Mouse (Mus musculus) CH12.LX (cell line): ENCODE results near the gene Saa4. TPM values are rescaled to one million over a fixed set of nuclear protein-coding genes. Genes with fewer than 3 reads are reported as not detected.

Experiments used
- DNase-seq: peaks from one replicate; pipeline ENCODE4 v3.0.0-alpha.2; 2013; ENCODE audit errors: extremely low read depth
- H3K27ac ChIP-seq: 2 replicates; pipeline ENCODE4 v1.5.1; 2012; ENCODE audit warnings: low read depth, mild to moderate bottlenecking, control low read depth, moderate library complexity; ENCODE audit not compliant: insufficient read depth
- H3K27me3 ChIP-seq: replicated peaks from 2 replicates; pipeline ENCODE3; 2012; ENCODE audit warnings: inconsistent platforms
- H3K36me3 ChIP-seq, 2 experiments: replicated peaks in 1 of 2; 2 replicates each; pipeline versions ENCODE3 to v1.6.1; 2012; ENCODE audit warnings: inconsistent platforms in 1 of 2, low read length in 1 of 2, mild to moderate bottlenecking in 1 of 2, mixed read lengths in 1 of 2, moderate library complexity in 1 of 2; ENCODE audit not compliant: control insufficient read depth in 1 of 2, insufficient read depth in 1 of 2
- H3K4me1 ChIP-seq, 2 experiments: 2 replicates each; pipeline ENCODE4 v1.6.1; 2012; ENCODE audit warnings: inconsistent platforms in 1 of 2, moderate library complexity in 1 of 2; ENCODE audit not compliant: insufficient read depth in 2 of 2, control insufficient read depth in 1 of 2
- H3K4me2 ChIP-seq: 2 replicates; pipeline ENCODE4 v1.6.1; 2012; ENCODE audit warnings: low read depth, mild to moderate bottlenecking, control low read depth; ENCODE audit not compliant: poor library complexity, insufficient read depth, severe bottlenecking
- H3K4me3 ChIP-seq, 3 experiments: fragments of 150-350 bp in 1 of 3; sonication (generic) in 1 of 3; replicated peaks in 1 of 3; 2 replicates each; pipeline versions ENCODE3 to v1.5.1; 2011 to 2012; ENCODE audit warnings: low read depth in 2 of 3, low read length in 2 of 3, mild to moderate bottlenecking in 2 of 3, moderate library complexity in 2 of 3, control low read depth in 1 of 3, improper control_type of control experiment in 1 of 3, inconsistent platforms in 1 of 3, mixed read lengths in 1 of 3; ENCODE audit not compliant: poor library complexity in 1 of 3
- H3K79me2 ChIP-seq: replicated peaks from 2 replicates; pipeline ENCODE4 v1.6.1; 2012; ENCODE audit warnings: mild to moderate bottlenecking, moderate library complexity; ENCODE audit not compliant: control insufficient read depth, poor library complexity, insufficient read depth, severe bottlenecking; ENCODE audit errors: extremely low read depth
- H3K9ac ChIP-seq: 2 replicates; pipeline ENCODE4 v1.6.1; 2012; ENCODE audit warnings: low read depth, mild to moderate bottlenecking, control low read depth, moderate library complexity; ENCODE audit not compliant: insufficient read depth
- H3K9me3 ChIP-seq: replicated peaks from 2 replicates; pipeline ENCODE3; 2012; ENCODE audit warnings: low read length, inconsistent platforms, mixed read lengths
- CHD1 ChIP-seq: IDR thresholded peaks from 2 replicates; pipeline ENCODE4 v1.6.1; 2012; ENCODE audit warnings: low read depth, low read length, improper control_type of control experiment, inconsistent platforms
- EP300 ChIP-seq: IDR thresholded peaks from 2 replicates; pipeline ENCODE4 v1.6.1; 2011; ENCODE audit warnings: low read length, improper control_type of control experiment
- ETS1 ChIP-seq: conservative IDR thresholded peaks from 2 replicates; pipeline ENCODE4 v1.6.1; 2012; ENCODE audit warnings: low read depth, mild to moderate bottlenecking, inconsistent platforms, low read length, improper control_type of control experiment, moderate library complexity
- IRF4 ChIP-seq: IDR thresholded peaks from 2 replicates; pipeline ENCODE4 v1.6.1; 2014; ENCODE audit warnings: low read depth, mild to moderate bottlenecking, inconsistent platforms, low read length, improper control_type of control experiment
- JUND ChIP-seq: conservative IDR thresholded peaks from 2 replicates; pipeline ENCODE4 v1.6.1; 2011; ENCODE audit warnings: low read depth, low read length, improper control_type of control experiment
- KAT2A ChIP-seq: IDR thresholded peaks from 2 replicates; pipeline ENCODE4 v1.6.1; 2012; ENCODE audit warnings: low read length, improper control_type of control experiment, inconsistent platforms; ENCODE audit not compliant: insufficient replicate concordance
- MYC ChIP-seq: IDR thresholded peaks from 2 replicates; pipeline ENCODE4 v1.6.1; 2011; ENCODE audit warnings: low read depth, mild to moderate bottlenecking, improper control_type of control experiment, low read length
- POLR2A ChIP-seq: IDR thresholded peaks from 2 replicates; pipeline ENCODE4 v1.6.1; 2011; ENCODE audit warnings: low read depth, mild to moderate bottlenecking, improper control_type of control experiment, low read length
- RCOR1 ChIP-seq: conservative IDR thresholded peaks from 2 replicates; pipeline ENCODE4 v1.6.1; 2012; ENCODE audit warnings: low read depth, mild to moderate bottlenecking, inconsistent platforms, low read length, improper control_type of control experiment
- SIN3A ChIP-seq: IDR thresholded peaks from 2 replicates; pipeline ENCODE4 v1.6.1; 2012; ENCODE audit warnings: low read length, improper control_type of control experiment, inconsistent platforms
- SMC3 ChIP-seq: IDR thresholded peaks from 2 replicates; pipeline ENCODE4 v1.6.1; 2011; ENCODE audit warnings: low read depth, low read length, improper control_type of control experiment
- TBP ChIP-seq: conservative IDR thresholded peaks from 2 replicates; pipeline ENCODE4 v1.6.1; 2011; ENCODE audit warnings: low read depth, low read length, improper control_type of control experiment
- UBTF ChIP-seq: IDR thresholded peaks from 2 replicates; pipeline ENCODE4 v1.6.1; 2012; ENCODE audit warnings: low read depth, mild to moderate bottlenecking, inconsistent platforms, low read length, improper control_type of control experiment, moderate library complexity
- USF1 ChIP-seq: IDR thresholded peaks from 2 replicates; pipeline ENCODE4 v1.6.1; 2014; ENCODE audit warnings: low read depth, mild to moderate bottlenecking, inconsistent platforms, low read length, improper control_type of control experiment
- USF2 ChIP-seq: conservative IDR thresholded peaks from 2 replicates; pipeline ENCODE4 v1.6.1; 2011; ENCODE audit warnings: low read depth, low read length, improper control_type of control experiment
- ZC3H11A ChIP-seq: IDR thresholded peaks from 2 replicates; pipeline ENCODE4 v1.6.1; 2012; ENCODE audit warnings: low read depth, mild to moderate bottlenecking, inconsistent platforms, low read length, improper control_type of control experiment
- ZKSCAN1 ChIP-seq: IDR thresholded peaks from 2 replicates; pipeline ENCODE4 v1.6.1; 2012; ENCODE audit warnings: low read depth, inconsistent platforms, low read length, improper control_type of control experiment, borderline replicate concordance
- ZMIZ1 ChIP-seq: IDR thresholded peaks from 2 replicates; pipeline ENCODE4 v1.6.1; 2012; ENCODE audit warnings: low read depth, mild to moderate bottlenecking, inconsistent platforms, low read length, improper control_type of control experiment
- ZNF384 ChIP-seq: IDR thresholded peaks from 2 replicates; pipeline ENCODE4 v1.6.1; 2012; ENCODE audit warnings: low read depth, low read length, improper control_type of control experiment, inconsistent platforms
- dilution Hi-C: fragments of 300-500 bp; cut with MboI; formaldehyde crosslinking; loops from 2 replicates; pipeline ENCODE4 v1.14.3; 2020; ENCODE audit warnings: low sequenced_read_pairs; ENCODE audit not compliant: extremely low pct_unique_long_range_greater_than_20kb, extremely low pct_ligation_motif_present
- in situ Hi-C: fragments of 300-500 bp; cut with MboI; formaldehyde crosslinking; loops from 3 replicates; pipeline ENCODE4 v1.14.3; 2019; ENCODE audit warnings: low sequenced_read_pairs, low pct_ligation_motif_present, low pct_unique_long_range_greater_than_20kb, mixed read lengths
- polyA plus RNA-seq: library from polyadenylated mRNA; unstranded; fragments of >175 nt; gene quantifications from 2 replicates; pipeline ENCODE4 v1.2.1, GENCODE M21; 2012; ENCODE audit warnings: low read depth; ENCODE audit not compliant: insufficient read length
- total RNA-seq, 2 experiments: library from RNA; depleted of rRNA; stranded (reverse); fragments of 300-350 nt in 1 of 2; fragments of >200 nt in 1 of 2; gene quantifications; 2 replicates each; pipeline ENCODE4 v1.2.3; 2012 to 2014

The Saa4 gene
- total and polyA plus RNA-seq, 3 experiments: not detected

DNA sequence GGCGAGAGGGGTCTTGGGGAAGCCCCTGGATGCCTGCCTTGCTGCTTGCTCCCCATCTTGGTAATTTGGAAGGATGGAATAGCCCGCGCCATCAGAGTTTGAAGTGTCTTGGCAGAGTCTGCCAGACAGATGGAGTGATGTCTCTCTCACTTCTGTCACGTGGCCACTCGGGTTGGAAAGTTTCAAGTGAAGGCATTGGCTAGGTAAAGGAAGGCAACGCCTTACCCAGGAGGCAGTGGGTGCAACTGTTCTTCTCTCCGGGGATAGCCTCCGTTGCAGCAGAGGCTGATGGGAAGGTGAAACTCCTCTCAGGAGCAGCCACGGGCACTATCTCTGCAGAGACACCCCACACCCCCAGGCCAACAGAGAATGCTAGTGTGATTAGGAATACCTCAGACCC, 11.9 kb downstream of the Saa4 start (continued):
- TF ChIP-seq TBP (peak; percentile 65), KAT2A (0 out of 2 replicates have a peak, but pooled peaks have one; percentile 35), SMC3 (no peak), JUND (no peak), MYC (peak; percentile 72; the same call in 1 of the 2 replicates), SIN3A (0 out of 2 replicates have a peak, but pooled peaks have one; percentile 45), ZMIZ1 (0 out of 2 replicates have a peak, but pooled peaks have one; percentile 25), IRF4 (peak; percentile 48; the same call in 1 of the 2 replicates), POLR2A (peak; percentile 77), UBTF (no peak), RCOR1 (no peak)

DNA sequence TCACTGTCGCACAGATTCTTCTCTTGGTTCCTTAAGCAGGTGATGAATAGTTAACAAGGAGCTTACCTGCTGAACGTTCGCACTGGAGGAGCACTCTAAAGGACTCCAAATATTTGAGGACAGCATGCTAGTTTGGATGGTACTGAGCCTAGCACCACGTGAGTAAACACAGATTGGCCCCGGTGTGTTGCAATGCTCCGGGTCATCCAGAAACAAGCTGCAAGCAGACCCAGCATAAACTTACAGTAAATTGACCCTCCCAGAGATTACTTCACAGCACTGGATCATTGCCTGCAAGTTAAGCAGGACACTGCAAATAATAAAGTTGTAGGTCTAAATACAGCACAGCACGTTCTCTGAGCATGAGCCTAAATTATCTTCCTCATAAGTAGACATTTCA, 12.9 kb downstream of the Saa4 start:
- H3K9me3 ChIP-seq: no peaks in the 10 kb centered on the region
- no peaks in the 10 kb centered on the region for H3K36me3 ChIP-seq
- H3K9ac ChIP-seq: no peak overlapping the region
- no peak for TF ChIP-seq IRF4
- TF ChIP-seq ZC3H11A: no peak
- TF ChIP-seq, all 38 proteins: peak for 0
- DNase-seq: no peak
- no peak overlapping the region for H3K27ac ChIP-seq
- dilution Hi-C loops: no loop called here
- no peaks in the 10 kb centered on the region for H3K27me3 ChIP-seq
- no peak overlapping the region for H3K4me2 ChIP-seq
- H3K4me3 ChIP-seq: no peak overlapping the region
- peaks cover 10 to 22% of the 10 kb centered on the region in 2 experiments; a peak in 3 of 4 replicates for H3K4me1 ChIP-seq
- no peaks in the 10 kb centered on the region for H3K79me2 ChIP-seq
- in situ Hi-C loops: no loop called here

DNA sequence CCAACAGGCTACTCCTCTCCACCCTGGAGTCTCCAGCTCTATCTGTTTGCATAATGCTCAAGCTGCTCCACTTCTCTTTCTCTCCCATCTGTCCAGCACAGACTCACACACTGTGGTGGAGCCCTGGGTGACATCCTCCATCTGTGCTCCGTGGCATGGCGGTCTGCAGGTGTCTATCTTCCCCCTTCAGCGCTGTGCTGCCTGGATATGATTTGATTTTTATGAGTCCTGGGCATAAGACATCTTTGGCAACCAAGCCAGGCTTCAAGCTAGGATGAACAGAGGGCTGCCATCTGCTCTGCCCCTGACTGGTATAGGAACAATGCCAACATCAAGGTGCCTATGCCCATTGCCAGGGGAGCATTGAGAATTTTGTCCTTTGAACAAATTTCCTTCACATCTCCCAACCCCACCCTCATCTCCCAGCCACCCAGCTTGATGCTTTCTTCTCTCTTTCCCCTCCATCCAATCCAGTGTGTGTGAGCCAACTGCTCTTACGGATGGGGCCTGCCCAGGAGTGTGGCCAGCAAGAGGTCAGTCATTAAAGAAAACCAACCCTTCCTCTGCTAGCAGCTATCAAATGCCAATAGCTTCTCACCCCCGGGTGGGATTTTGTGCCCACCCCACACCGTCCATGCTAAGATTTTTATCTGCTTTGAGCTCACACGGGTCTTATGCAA, 13.7 kb downstream of the Saa4 start:
- Histone ChIP-seq H3K27ac (no peak overlapping the region), H3K4me1 (peaks cover 5 to 18% of the 10 kb centered on the region in 2 experiments; a peak in 2 of 4 replicates), H3K9me3 (no peaks in the 10 kb centered on the region), H3K27me3 (no peaks in the 10 kb centered on the region), H3K4me2 (no peak overlapping the region), H3K4me3 (no peak overlapping the region), H3K79me2 (no peaks in the 10 kb centered on the region), H3K36me3 (no peaks in the 10 kb centered on the region), H3K9ac (no peak overlapping the region)
- no peak for DNase-seq
- dilution Hi-C loops (no loop called here), in situ Hi-C loops (no loop called here)
- no peak for TF ChIP-seq JUND
- no peak for TF ChIP-seq TBP
- TF ChIP-seq CHD1: no peak
- TF ChIP-seq USF1: no peak
- TF ChIP-seq ZKSCAN1: no peak
- no peak for TF ChIP-seq ZNF384
- no peak for TF ChIP-seq EP300
- no peak for TF ChIP-seq USF2
- no peak for TF ChIP-seq ETS1
